Mouse (Mus musculus) liver, embryonic 11.5 days (tissue): ENCODE measurements around the gene Paxx. TPM values are rescaled to one million over a fixed set of nuclear protein-coding genes. Genes with fewer than 3 reads are reported as not detected.

ENCODE experiments used
- ATAC-seq: fragments of 200-750 bp; cut with Nextera tagmentation; replicated peaks from 2 replicates; pipeline ENCODE4 v1.8.0; 2017; ENCODE audit warnings: moderate number of reproducible peaks, mild to moderate bottlenecking, moderate TSS enrichment, moderate library complexity; ENCODE audit not compliant: low FRiP score
- DNase-seq: peaks from one replicate; pipeline ENCODE4 v3.0.0-alpha.2; 2017; ENCODE audit warnings: low spot score
- H3K27ac ChIP-seq: fragments of 300-500 bp; sonication (generic); 2 replicates; pipeline ENCODE4 v1.5.1; 2014; ENCODE audit warnings: mild to moderate bottlenecking, low read depth, low read length, control low read depth
- H3K27me3 ChIP-seq: fragments of 300-500 bp; sonication (generic); replicated peaks from 2 replicates; pipeline ENCODE4 v1.6.1; 2014; ENCODE audit warnings: low read length, mixed read lengths; ENCODE audit not compliant: control insufficient read depth, insufficient read depth
- H3K36me3 ChIP-seq: fragments of 300-500 bp; sonication (generic); 2 replicates; pipeline ENCODE4 v1.6.1; 2014; ENCODE audit warnings: mild to moderate bottlenecking, low read length, moderate library complexity, mixed read lengths; ENCODE audit not compliant: control insufficient read depth, insufficient read depth
- H3K4me1 ChIP-seq: fragments of 300-500 bp; sonication (generic); replicated peaks from 2 replicates; pipeline ENCODE4 v1.6.1; 2014; ENCODE audit warnings: low read length, mixed read lengths; ENCODE audit not compliant: control insufficient read depth, insufficient read depth
- H3K4me2 ChIP-seq: fragments of 300-500 bp; sonication (generic); 2 replicates; pipeline ENCODE4 v1.6.1; 2014; ENCODE audit warnings: mild to moderate bottlenecking, control low read depth, moderate library complexity
- H3K4me3 ChIP-seq: fragments of 300-500 bp; sonication (generic); 2 replicates; pipeline ENCODE4 v1.5.1; 2014; ENCODE audit warnings: low read depth, low read length, control low read depth
- H3K9ac ChIP-seq: fragments of 300-500 bp; sonication (generic); 2 replicates; pipeline ENCODE4 v1.6.1; 2014; ENCODE audit warnings: low read depth, low read length, control low read depth
- H3K9me3 ChIP-seq: fragments of 300-500 bp; sonication (generic); 2 replicates; pipeline ENCODE4 v1.6.1; 2016; ENCODE audit warnings: low read length, inconsistent platforms, mixed read lengths; ENCODE audit not compliant: control insufficient read depth
- WGBS: fragments of 180-500 bp; shearing (Covaris S2); extraction: QIAGEN DNeasy Blood & Tissue Kit; methylation state at CpG from one replicate; pipeline ENCODE4 v1.1.7; 2014; 5-methylcytosine and 5-hydroxymethylcytosine counted together
- polyA plus RNA-seq: library from polyadenylated mRNA; unstranded; fragments of >200 nt; fragmentation: Nextera tagmentation; extraction: Ambion mirVana; gene quantifications from 2 replicates; pipeline ENCODE4 v1.2.1, GENCODE M21; 2014

Gene Paxx
- polyA plus RNA-seq, 1 experiment from 2014 or later = 14.3 TPM

DNA sequence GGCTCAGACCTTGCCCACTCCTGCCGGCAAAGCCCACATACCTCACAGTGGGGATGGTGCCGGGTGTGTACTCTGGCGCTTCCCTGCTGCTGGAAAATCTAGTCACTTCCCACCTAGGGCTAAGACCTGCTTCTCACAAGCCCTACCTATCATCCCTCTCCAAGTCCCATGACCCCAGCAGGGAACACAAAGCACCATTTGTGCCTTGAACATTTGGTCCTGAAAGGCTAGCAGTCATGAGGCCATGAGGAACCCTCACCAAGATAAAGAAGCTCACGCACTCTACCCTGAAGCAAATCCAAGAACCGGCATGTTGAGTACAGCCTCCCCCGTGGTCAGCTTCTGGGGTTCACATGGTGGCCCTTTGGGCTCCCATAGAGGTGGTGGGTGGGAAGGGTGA is 9.1 kb upstream of the Paxx start, which contains the start of gene Ptgds:
Gene Ptgds, minus strand, starts transcription at position 78 of the 400 bp plus-strand sequence.
- 49% methylated on average over 6 of the region's 6 CpGs for WGBS

DNA sequence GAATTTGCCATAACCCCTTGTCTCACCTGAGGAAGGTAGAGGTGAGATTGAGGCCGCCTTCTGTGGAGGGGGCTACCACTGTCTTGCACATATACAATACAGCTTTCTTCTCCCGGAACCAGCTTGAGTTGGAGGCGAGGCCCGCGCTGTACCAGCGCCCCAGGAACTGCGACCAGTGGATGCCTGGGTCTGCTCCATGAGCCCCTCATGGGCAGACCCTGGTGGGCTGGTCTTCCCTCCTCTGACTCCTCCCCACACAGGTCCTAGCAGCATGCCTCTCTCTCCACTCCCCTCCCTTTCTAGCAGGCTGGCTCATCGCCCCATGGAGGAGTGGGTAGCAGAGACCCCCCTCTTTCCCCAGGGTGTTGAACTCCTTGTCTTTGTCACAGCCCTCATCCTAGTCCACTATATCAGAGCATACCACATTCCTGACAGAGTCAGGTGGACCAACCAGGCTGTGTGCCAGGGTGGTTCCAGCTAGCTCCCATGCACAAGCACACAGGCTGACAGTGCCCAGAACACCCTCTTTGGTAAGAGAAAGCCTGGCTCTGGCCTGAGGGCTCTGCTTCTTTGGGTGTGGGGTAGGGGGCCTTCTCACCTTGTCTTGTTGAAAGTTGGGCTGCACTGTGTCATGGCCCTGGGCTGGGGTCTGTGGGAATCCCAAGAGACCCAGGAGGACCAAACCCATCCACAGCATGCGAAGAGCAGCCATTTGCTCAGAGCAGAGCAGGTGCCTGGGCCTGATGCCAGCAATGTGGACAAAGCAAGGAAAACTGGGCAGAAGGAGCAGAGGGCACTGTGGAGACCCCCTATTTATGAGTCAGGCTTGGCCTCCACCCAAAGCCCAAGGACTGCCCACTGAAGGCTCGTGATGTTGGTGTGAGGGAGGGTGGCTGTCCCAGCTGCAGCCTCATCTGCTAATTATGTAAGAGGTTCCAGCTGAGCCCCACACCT is 8.3 kb upstream of the Paxx start:
- ATAC-seq = no peak
- no peak for DNase-seq
- no peak overlapping the region for H3K4me2 ChIP-seq

More for the DNA sequence above, 9.1 kb upstream of the Paxx start, which contains the start of gene Ptgds:
- Histone ChIP-seq H3K27ac (no peak within 1 kb of the TSS), H3K4me1 (peaks cover 4% of the 10 kb centered on the region; the same call in 1 of the 2 replicates), H3K27me3 (no peaks in the 10 kb centered on the region; the same call in 1 of the 2 replicates), H3K9me3 (no peaks in the 10 kb centered on the region), H3K4me2 (no peak within 1 kb of the TSS), H3K4me3 (no peak within 1 kb of the TSS), H3K36me3 (no peaks in the 10 kb centered on the region), H3K9ac (no peak within 1 kb of the TSS)
- DNase-seq (no peak), ATAC-seq (no peak)

DNA sequence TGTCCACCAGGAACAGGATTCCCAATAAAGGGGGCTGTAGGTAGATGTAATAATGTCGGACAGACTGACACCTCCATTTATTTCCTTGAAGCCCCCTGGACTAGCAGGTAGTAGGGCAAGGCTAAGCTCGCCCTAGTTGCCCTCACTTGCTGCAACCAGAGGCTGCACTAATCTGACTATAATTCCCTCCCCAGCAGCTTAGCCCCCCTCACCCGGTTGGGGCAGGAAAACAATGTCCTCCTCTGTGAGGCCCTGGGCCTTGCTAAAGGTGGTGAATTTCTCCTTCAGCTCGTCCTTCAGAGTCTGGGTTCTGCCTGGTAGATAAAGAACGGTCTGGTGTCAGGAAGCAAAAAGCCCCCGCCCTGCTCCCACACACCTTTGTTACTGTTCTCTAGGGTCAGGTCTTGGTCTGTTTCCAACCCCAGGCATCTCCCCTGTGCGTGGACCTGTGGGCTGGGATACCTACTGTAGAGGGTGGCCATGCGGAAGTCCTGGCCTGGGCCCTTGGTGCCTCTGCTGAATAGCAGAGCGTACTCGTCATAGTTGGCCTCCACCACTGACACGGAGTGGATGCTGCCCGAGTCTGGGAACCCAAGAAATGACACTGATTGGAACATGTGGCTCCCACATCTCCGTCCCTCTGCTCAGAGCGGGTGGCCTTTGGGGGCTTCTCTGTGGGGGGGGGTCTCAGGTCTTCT is 6.9 kb upstream of the Paxx start:
- 68% methylated on average over 14 of the region's 14 CpGs for WGBS
- Histone ChIP-seq H3K4me2 (no peak overlapping the region), H3K4me3 (no peak overlapping the region), H3K9me3 (no peaks in the 10 kb centered on the region), H3K4me1 (peaks cover 4% of the 10 kb centered on the region; the same call in 1 of the 2 replicates), H3K36me3 (no peaks in the 10 kb centered on the region), H3K27ac (no peak overlapping the region), H3K27me3 (no peaks in the 10 kb centered on the region; the same call in 1 of the 2 replicates), H3K9ac (no peak overlapping the region)
- ATAC-seq = no peak
- DNase-seq = no peak

More for the DNA sequence above, 8.3 kb upstream of the Paxx start:
- no peaks in the 10 kb centered on the region for H3K9me3 ChIP-seq
- H3K4me3 ChIP-seq = no peak overlapping the region
- no peak overlapping the region for H3K27ac ChIP-seq
- WGBS = 78% methylated on average over 10 of the region's 10 CpGs
- no peak overlapping the region for H3K9ac ChIP-seq
- H3K36me3 ChIP-seq = no peaks in the 10 kb centered on the region
- peaks cover 4% of the 10 kb centered on the region; the same call in 1 of the 2 replicates for H3K4me1 ChIP-seq
- no peaks in the 10 kb centered on the region; the same call in 1 of the 2 replicates for H3K27me3 ChIP-seq

DNA sequence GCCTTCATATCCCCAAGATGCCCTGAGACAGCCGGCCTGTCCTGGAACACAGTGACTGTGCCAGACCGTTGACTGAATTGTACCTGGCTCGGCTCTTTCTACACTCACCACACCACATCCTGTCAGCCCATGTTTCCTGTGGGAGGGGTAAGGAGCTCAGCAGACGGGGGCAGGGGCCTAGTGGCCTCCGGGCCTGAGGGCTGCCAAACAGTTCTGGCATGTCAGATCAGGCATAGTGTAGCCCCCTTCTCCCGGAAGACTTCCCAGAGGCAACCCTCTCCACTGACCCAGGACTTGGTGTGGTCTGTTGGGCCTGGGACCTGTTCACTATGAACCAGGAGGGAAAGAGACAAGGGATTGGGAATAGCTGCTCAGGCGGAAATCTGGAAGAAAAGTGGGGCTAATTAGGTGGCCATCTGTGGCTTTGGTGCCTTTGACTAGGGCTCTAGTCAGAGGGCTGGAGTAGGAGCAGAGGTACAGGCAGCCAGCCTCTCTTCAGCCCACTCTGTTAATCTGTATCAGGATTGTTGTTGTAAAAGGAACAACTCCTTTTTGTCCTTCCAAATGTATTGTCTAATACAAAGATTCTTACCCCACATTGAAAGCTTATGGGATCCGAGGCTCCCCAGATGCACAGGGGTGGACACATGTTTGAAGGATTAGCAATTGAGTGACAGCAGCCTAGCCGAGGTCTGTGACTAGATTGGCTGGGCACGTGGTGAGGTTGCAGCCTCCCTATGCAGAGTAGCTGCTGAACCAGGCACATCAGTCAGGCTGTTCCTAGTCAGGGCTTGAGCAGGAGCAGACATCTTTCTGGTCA is 5.1 kb upstream of the Paxx start:
- Histone ChIP-seq H3K4me3 (no peak overlapping the region), H3K9me3 (no peaks in the 10 kb centered on the region), H3K36me3 (no peaks in the 10 kb centered on the region), H3K4me2 (no peak overlapping the region), H3K27ac (no peak overlapping the region), H3K4me1 (peaks cover 4% of the 10 kb centered on the region; the same call in 1 of the 2 replicates), H3K9ac (peak overlapping the region; percentile 28; the same call in 1 of the 2 replicates), H3K27me3 (no peaks in the 10 kb centered on the region)
- DNase-seq (no peak), ATAC-seq (no peak)
- 37% methylated on average over 10 of the region's 10 CpGs for WGBS

DNA sequence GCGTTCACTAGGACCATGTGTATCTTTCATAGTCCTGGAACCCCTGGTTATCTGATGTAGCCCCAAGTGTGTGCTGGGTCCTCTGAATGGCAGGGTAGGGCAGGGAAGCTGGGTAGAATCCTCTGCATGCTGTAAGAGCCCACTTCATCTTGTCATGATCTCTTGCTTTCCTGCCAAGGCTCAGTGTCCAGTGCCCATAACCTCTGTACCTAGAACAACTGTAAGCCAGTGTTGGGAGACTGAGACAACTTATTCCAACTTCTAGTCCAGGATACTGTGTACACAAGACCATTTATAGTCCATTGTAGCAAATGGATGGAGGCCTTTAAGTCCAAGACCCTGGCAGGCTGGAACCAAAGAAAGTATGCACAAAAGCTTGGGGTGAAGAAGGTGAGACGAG is 4.4 kb upstream of the Paxx start:
- no peaks in the 10 kb centered on the region for H3K36me3 ChIP-seq
- no peaks in the 10 kb centered on the region for H3K9me3 ChIP-seq
- DNase-seq (no peak), ATAC-seq (no peak)
- no peak overlapping the region for H3K4me2 ChIP-seq
- H3K4me1 ChIP-seq = peaks cover 5% of the 10 kb centered on the region
- WGBS = 67% methylated on average over 2 of the region's 2 CpGs
- no peaks in the 10 kb centered on the region for H3K27me3 ChIP-seq
- 0 out of 2 replicates have a peak overlapping the region, but pooled peaks have one; percentile 28 for H3K9ac ChIP-seq
- H3K27ac ChIP-seq = no peak overlapping the region
- H3K4me3 ChIP-seq = no peak overlapping the region

DNA sequence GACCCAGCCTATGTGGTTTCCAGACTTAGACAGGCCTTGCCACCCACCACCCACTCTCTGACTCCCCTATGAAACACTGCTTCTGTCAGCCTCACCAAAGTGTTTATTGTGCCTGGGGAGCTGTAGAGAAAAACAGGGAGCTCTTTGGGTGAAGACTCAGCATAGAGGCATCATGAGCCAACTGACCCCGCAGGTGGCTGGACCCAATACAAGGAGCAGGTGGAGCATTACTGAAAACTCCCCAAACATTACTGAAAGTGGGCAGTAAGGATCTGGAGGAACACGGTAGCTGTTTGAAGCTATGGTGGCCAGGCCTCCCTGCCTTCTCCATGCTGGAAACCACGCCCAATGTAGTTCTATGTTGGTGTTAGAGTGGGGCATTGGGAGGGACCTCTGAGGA is 2.7 kb upstream of the Paxx start:
- DNase-seq (no peak), ATAC-seq (no peak)
- Histone ChIP-seq H3K36me3 (no peaks in the 10 kb centered on the region), H3K27ac (no peak overlapping the region), H3K27me3 (no peaks in the 10 kb centered on the region), H3K4me2 (no peak overlapping the region), H3K4me1 (peaks cover 16% of the 10 kb centered on the region), H3K9me3 (no peaks in the 10 kb centered on the region), H3K9ac (no peak overlapping the region), H3K4me3 (no peak overlapping the region)
- WGBS = 85% methylated on average over 3 of the region's 3 CpGs

DNA sequence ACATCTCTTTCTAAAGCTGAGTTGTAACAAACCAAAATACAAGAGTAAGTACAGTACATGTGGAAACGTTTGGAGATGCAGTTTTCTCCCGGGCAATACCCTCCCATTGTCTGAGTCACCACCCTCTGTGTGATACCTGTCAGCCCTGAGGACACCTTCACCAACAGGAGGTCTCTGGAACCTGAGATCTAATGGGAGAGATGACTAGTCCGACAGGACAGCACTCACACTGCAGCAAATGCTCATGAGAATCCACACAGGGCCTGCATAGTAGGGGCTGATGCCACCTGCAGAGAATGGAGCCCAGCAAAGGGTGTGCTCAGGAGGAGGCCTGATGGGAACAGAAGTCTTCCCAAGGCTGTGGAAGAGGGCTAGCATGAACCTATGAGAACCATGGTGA is 513 bp upstream of the Paxx start:
- peak overlapping the region; percentile 36; the same call in 1 of the 2 replicates for H3K27ac ChIP-seq
- H3K27me3 ChIP-seq = no peaks in the 10 kb centered on the region
- H3K9ac ChIP-seq = no peak overlapping the region; the same call in 1 of the 2 replicates
- H3K36me3 ChIP-seq = no peaks in the 10 kb centered on the region
- ATAC-seq (no peak), DNase-seq (no peak)
- H3K4me3 ChIP-seq = peak overlapping the region; percentile 81
- WGBS = 25% methylated on average over 3 of the region's 3 CpGs
- peaks cover 16% of the 10 kb centered on the region for H3K4me1 ChIP-seq
- peak overlapping the region; percentile 98 for H3K4me2 ChIP-seq
- no peaks in the 10 kb centered on the region for H3K9me3 ChIP-seq

DNA sequence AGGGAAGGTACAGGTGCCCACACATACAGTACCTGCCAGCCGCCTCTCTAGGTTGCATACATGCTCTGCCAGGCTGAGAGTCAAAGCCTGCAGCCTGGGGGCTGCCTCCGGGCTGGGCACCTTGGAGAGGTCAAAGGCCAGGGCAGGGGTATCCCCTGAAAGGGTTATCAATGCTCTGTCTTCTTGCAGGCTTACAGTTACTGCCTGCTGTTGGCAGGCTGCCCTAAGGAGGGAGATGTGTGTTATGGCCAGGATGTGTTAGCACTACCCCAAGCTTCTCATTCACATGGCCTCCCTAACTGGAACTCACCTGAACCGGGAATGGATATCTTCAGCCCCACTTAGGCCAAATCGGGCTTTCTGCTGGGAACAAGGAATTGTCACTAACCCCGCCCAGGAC is 759 bp downstream of the Paxx start:
- ATAC-seq (0 out of 2 replicates have a peak, but pooled peaks have one; percentile 8), DNase-seq (no peak)
- Histone ChIP-seq H3K4me3 (peak overlapping the region; percentile 81), H3K4me1 (peaks cover 11% of the 10 kb centered on the region), H3K4me2 (peak overlapping the region; percentile 98), H3K27ac (peak overlapping the region; percentile 79), H3K36me3 (no peaks in the 10 kb centered on the region), H3K9me3 (no peaks in the 10 kb centered on the region), H3K9ac (peak overlapping the region; percentile 82), H3K27me3 (no peaks in the 10 kb centered on the region)
- WGBS = 45% methylated on average over 5 of the region's 5 CpGs
